Mouse (Mus musculus) spleen, adult 2 months (tissue): ENCODE results near the gene Memo1. TPM values are rescaled to one million over a fixed set of nuclear protein-coding genes. Genes with fewer than 3 reads are reported as not detected.

Experiments
- DNase-seq, 2 experiments: peaks; one replicate each; pipeline versions ENCODE4 v3.0.0 to v3.0.0-alpha.2; 2012 to 2021; ENCODE audit warnings: low spot score in 2 of 2, low read depth in 1 of 2
- H3K27ac ChIP-seq: fragments of 200-500 bp; 2 replicates; pipeline ENCODE4 v1.5.1; 2012; ENCODE audit warnings: low read length, inconsistent platforms; ENCODE audit not compliant: insufficient read depth
- H3K27me3 ChIP-seq: fragments of 200-500 bp; 2 replicates; pipeline ENCODE4 v1.6.1; 2012; ENCODE audit warnings: mild to moderate bottlenecking, moderate library complexity, low read length, inconsistent platforms; ENCODE audit not compliant: control insufficient read depth, insufficient read depth
- H3K36me3 ChIP-seq: fragments of 200-500 bp; 2 replicates; pipeline ENCODE4 v1.6.1; 2012; ENCODE audit warnings: mild to moderate bottlenecking, low read length, inconsistent platforms; ENCODE audit not compliant: control insufficient read depth, insufficient read depth
- H3K4me1 ChIP-seq: fragments of 200-500 bp; 2 replicates; pipeline ENCODE4 v1.6.1; 2011; ENCODE audit warnings: inconsistent platforms; ENCODE audit not compliant: control insufficient read depth, insufficient read depth, insufficient read length
- H3K4me3 ChIP-seq: fragments of 200-500 bp; 2 replicates; pipeline ENCODE4 v1.5.1; 2011; ENCODE audit warnings: mild to moderate bottlenecking, inconsistent platforms; ENCODE audit not compliant: insufficient read depth, insufficient read length; ENCODE audit errors: extremely low read depth
- CTCF ChIP-seq: fragments of 200-500 bp; IDR thresholded peaks from 2 replicates; pipeline ENCODE4 v1.5.1; 2011; ENCODE audit warnings: mild to moderate bottlenecking, inconsistent platforms; ENCODE audit not compliant: insufficient read depth, insufficient read length, insufficient replicate concordance; ENCODE audit errors: extremely low read depth
- POLR2A ChIP-seq: fragments of 200-500 bp; IDR thresholded peaks from 2 replicates; pipeline ENCODE4 v1.6.1; 2011; ENCODE audit warnings: low read depth, low read length, inconsistent platforms
- WGBS: fragments of 180-500 bp; shearing (Covaris S2); methylation state at CpG from one replicate; pipeline ENCODE4 v1.1.7; 2018; 5-methylcytosine and 5-hydroxymethylcytosine counted together
- polyA plus RNA-seq: library from polyadenylated mRNA; depleted of rRNA; stranded (reverse); fragments of >200 nt; gene quantifications from 2 replicates; pipeline ENCODE4 v1.2.3, GENCODE M21; 2012; rRNA removed

Gene Memo1
- polyA plus RNA-seq, 1 experiment, result 35.4 TPM

GRCm38 (mm10) chr17:74173726-74174125, 121.6 kb downstream of the Memo1 start:
- Histone ChIP-seq H3K27me3 (no peaks in the 10 kb centered on the region), H3K27ac (no peak overlapping the region), H3K36me3 (no peaks in the 10 kb centered on the region), H3K4me3 (no peak overlapping the region), H3K4me1 (no peaks in the 10 kb centered on the region)
- TF ChIP-seq CTCF (no peak), POLR2A (no peak)
- no peak for DNase-seq

GRCm38 (mm10) chr17:74172834-74173233, 122.5 kb downstream of the Memo1 start:
- 98% methylated on average over 1 of the region's 1 CpGs for WGBS
- DNase-seq, result no peak
- Histone ChIP-seq H3K27ac (no peak overlapping the region), H3K27me3 (no peaks in the 10 kb centered on the region), H3K36me3 (no peaks in the 10 kb centered on the region), H3K4me3 (no peak overlapping the region), H3K4me1 (no peaks in the 10 kb centered on the region)
- TF ChIP-seq POLR2A, result no peak
- no peak for TF ChIP-seq CTCF

- Histone ChIP-seq H3K27me3 (no peaks in the 10 kb centered on the region), H3K27ac (no peak overlapping the region), H3K4me3 (peak overlapping the region; percentile 58), H3K4me1 (0 out of 2 replicates have a peak, but pooled peaks cover 3% of the 10 kb centered on the region), H3K36me3 (no peaks in the 10 kb centered on the region)
- WGBS, result 2% methylated on average over 9 of the region's 9 CpGs
- TF ChIP-seq POLR2A, result no peak
- TF ChIP-seq CTCF, result no peak
- peak; percentile 27 to 52 for DNase-seq
These were observed 135.9 kb downstream of the Memo1 start for GRCm38 (mm10) chr17:74159443-74159894.

DNA sequence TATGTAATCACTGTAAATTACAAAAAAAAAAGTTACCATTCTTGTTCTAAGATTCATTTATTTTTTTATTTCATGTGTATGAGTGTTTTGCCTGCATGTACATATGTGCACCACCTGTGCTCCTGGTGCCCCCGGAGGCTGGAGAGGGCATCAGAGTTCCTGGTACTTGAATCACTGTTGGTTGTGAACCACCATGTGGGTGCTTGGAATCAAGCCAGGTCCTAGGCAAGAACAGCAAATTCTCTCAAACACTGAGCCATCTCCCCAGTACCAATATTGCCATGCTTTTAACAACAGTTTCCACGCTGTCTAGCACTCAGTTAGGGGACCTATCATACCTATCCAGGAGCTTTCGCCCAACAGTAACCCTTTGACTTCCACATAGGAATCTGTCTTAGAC, 137.2 kb downstream of the Memo1 start:
- H3K36me3 ChIP-seq, result no peaks in the 10 kb centered on the region
- no peaks in the 10 kb centered on the region for H3K27me3 ChIP-seq
- H3K27ac ChIP-seq, result no peak overlapping the region
- 93% methylated on average over 3 of the region's 3 CpGs for WGBS
- 0 out of 2 replicates have a peak, but pooled peaks cover 3% of the 10 kb centered on the region for H3K4me1 ChIP-seq
- no peak for DNase-seq
- no peak overlapping the region for H3K4me3 ChIP-seq
- no peak for TF ChIP-seq POLR2A
- TF ChIP-seq CTCF, result no peak

Other genes with a start within 250 kb of the Memo1 start
- gene Srd5a2, start 247.6 kb downstream of the Memo1 start, polyA plus RNA-seq, result not detected in 2 replicates
- gene Dpy30, start 28.4 kb upstream of the Memo1 start, polyA plus RNA-seq, result 14.1 and 14.5 TPM in 2 replicates
- 3.0 and 4.7 TPM in 2 replicates for gene Spast, start 43.5 kb upstream of the Memo1 start, polyA plus RNA-seq
- gene Slc30a6, start 100.1 kb upstream of the Memo1 start, polyA plus RNA-seq, result 9.5 and 10.1 TPM in 2 replicates
- gene Nlrc4, start 163.6 kb upstream of the Memo1 start, polyA plus RNA-seq, result 1.4 and 2.0 TPM in 2 replicates
- gene Yipf4, start 194.0 kb upstream of the Memo1 start, polyA plus RNA-seq, result 35.8 and 119 TPM in 2 replicates
- 103 and 112 TPM in 2 replicates for gene Birc6, start 232.8 kb upstream of the Memo1 start, polyA plus RNA-seq